Mouse (Mus musculus) midbrain, embryonic 11.5 days (tissue): Measurements from ENCODE around the gene Nlrp6. TPM values are rescaled to one million over a fixed set of nuclear protein-coding genes. Genes with fewer than 3 reads are reported as not detected.

Experiments
- ATAC-seq: fragments of 200-750 bp; cut with Nextera tagmentation; 2 replicates; pipeline ENCODE4 v1.8.0; 2017; ENCODE audit warnings: moderate TSS enrichment, moderate library complexity; ENCODE audit not compliant: low FRiP score
- DNase-seq: peaks from one replicate; pipeline ENCODE4 v3.0.0; 2015; ENCODE audit warnings: low spot score; ENCODE audit errors: missing footprints
- H3K27ac ChIP-seq: fragments of 300-500 bp; sonication (generic); 2 replicates; pipeline ENCODE4 v1.5.1; 2014; ENCODE audit warnings: low read depth, low read length
- H3K27me3 ChIP-seq: fragments of 300-500 bp; sonication (generic); 2 replicates; pipeline ENCODE4 v1.6.1; 2014; ENCODE audit warnings: mild to moderate bottlenecking, low read length, moderate library complexity, mixed read lengths; ENCODE audit not compliant: control insufficient read depth, insufficient read depth
- H3K36me3 ChIP-seq: fragments of 300-500 bp; sonication (generic); 2 replicates; pipeline ENCODE4 v1.6.1; 2014; ENCODE audit warnings: mild to moderate bottlenecking, low read length, moderate library complexity, mixed read lengths; ENCODE audit not compliant: control insufficient read depth, insufficient read depth
- H3K4me1 ChIP-seq: fragments of 300-500 bp; sonication (generic); 2 replicates; pipeline ENCODE4 v1.6.1; 2014; ENCODE audit warnings: low read length; ENCODE audit not compliant: control insufficient read depth, insufficient read depth
- H3K4me2 ChIP-seq: fragments of 300-500 bp; sonication (generic); 2 replicates; pipeline ENCODE4 v1.6.1; 2014; ENCODE audit warnings: mild to moderate bottlenecking, moderate library complexity
- H3K4me3 ChIP-seq: fragments of 300-500 bp; sonication (generic); 2 replicates; pipeline ENCODE4 v1.5.1; 2014; ENCODE audit warnings: low read depth, low read length
- H3K9ac ChIP-seq: fragments of 300-500 bp; sonication (generic); 2 replicates; pipeline ENCODE4 v1.6.1; 2014; ENCODE audit warnings: low read length
- H3K9me3 ChIP-seq: fragments of 300-500 bp; sonication (generic); 2 replicates; pipeline ENCODE4 v1.6.1; 2016; ENCODE audit warnings: low read length; ENCODE audit not compliant: control insufficient read depth
- WGBS: fragments of 180-500 bp; shearing (Covaris S2); extraction: QIAGEN DNeasy Blood & Tissue Kit; methylation state at CpG from one replicate; pipeline ENCODE4 v1.1.7; 2014; 5-methylcytosine and 5-hydroxymethylcytosine counted together
- polyA plus RNA-seq: library from polyadenylated mRNA; unstranded; fragments of >200 nt; fragmentation: Nextera tagmentation; extraction: Ambion mirVana; gene quantifications from 2 replicates; pipeline ENCODE4 v1.2.1, GENCODE M21; 2014

Nlrp6 gene
- polyA plus RNA-seq, 1 experiment from 2014 or later: 0.08 TPM

DNA sequence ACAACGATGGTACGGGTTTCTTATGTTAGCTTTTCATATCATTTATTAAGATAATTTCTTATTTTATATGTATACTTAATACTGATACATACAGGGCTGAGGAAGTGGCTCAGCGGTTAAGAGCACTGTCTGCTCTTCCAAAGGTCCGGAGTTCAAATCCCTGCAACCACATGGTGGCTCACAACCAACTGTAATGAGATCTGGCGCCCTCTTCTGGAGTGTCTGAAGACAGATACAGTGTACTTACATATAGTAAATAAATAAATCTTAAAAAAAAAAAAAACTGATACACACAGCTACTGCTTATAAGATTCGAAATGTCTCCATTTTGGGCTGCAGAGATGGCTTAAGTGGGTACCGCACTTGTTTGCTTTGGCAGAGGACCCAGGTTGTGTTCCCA, 13.0 kb upstream of the Nlrp6 start:
- H3K4me1 ChIP-seq: 0 out of 2 replicates have a peak, but pooled peaks cover 2% of the 10 kb centered on the region
- no peak overlapping the region for H3K4me2 ChIP-seq
- no peaks in the 10 kb centered on the region for H3K9me3 ChIP-seq
- no peaks in the 10 kb centered on the region for H3K27me3 ChIP-seq
- no peak overlapping the region for H3K27ac ChIP-seq
- no peak for ATAC-seq
- no peak for DNase-seq
- no peak overlapping the region for H3K9ac ChIP-seq
- H3K36me3 ChIP-seq: no peaks in the 10 kb centered on the region
- H3K4me3 ChIP-seq: no peak overlapping the region
- 85% methylated on average over 7 of the region's 7 CpGs for WGBS

DNA sequence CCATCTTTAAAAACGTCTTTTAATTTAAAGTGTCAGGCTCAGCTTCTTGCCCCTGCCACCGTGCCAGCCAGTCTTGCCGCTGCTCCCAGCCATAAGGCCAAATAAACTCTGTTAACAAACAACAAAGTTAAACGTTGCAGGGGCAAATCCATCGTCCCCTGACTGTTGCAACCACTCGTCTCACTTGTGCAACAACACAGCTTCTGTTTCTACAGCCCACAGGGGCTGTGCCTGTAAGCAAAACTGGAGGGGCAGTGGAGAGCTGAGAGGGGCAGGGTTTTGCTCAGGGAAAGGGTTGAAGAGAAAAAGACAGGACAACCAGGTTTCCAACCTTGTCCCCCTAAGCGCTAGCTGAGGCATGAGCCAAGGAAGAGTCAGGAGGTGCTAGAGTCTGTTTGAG, 12.5 kb upstream of the Nlrp6 start:
- 52% methylated on average over 7 of the region's 7 CpGs for WGBS
- H3K9me3 ChIP-seq: no peaks in the 10 kb centered on the region
- H3K36me3 ChIP-seq: no peaks in the 10 kb centered on the region
- 0 out of 2 replicates have a peak, but pooled peaks cover 2% of the 10 kb centered on the region for H3K4me1 ChIP-seq
- no peak overlapping the region for H3K9ac ChIP-seq
- no peak for ATAC-seq
- no peak overlapping the region for H3K27ac ChIP-seq
- DNase-seq: no peak
- H3K27me3 ChIP-seq: no peaks in the 10 kb centered on the region
- H3K4me2 ChIP-seq: no peak overlapping the region
- H3K4me3 ChIP-seq: no peak overlapping the region

DNA sequence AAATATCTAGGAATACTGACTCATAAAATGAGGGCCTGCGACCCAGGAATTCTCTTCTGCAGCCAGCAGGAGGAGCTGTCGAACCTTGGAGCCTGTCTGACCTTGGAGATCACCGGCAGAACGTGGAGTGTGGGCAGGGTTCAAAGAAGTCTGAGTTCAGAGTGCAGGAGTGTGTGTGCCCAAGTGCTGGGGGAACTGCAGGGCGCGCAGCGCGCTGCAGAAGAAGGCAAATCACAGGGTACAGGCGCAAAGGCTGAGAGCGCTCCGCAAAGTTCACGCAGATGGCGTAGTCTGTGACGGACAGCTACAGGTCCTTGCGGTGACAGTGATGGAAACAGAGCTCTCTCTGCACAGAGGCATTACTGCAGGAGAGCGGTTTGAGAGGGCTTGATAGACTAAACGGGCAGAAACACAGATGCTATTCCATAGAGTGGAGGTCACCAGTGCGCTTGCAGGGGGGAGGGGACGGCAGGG, 12.0 kb upstream of the Nlrp6 start:
- peak overlapping the region; percentile 47 for H3K9ac ChIP-seq
- peak; percentile 88 for ATAC-seq
- WGBS: 2% methylated on average over 19 of the region's 19 CpGs

DNA sequence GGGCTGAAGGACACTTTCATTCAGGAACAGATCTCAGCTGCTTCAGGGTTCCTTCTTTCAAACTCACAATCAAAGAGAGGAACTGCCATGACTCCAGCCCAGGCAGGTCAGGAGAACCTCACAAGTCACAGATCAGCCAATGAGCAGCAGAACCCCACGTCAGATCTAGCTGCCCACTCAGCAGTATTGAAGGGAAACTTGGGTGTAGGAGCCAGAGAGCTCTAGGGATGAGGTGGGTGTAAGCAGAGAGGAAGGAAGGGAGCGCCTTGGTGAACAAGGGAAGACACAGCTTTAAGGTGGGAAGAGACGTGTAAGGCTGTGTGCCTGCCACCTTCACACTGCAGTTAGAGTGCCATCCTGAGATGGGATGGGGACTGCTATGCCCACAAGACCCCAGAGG, 8.4 kb upstream of the Nlrp6 start:
- no peak for DNase-seq
- Histone ChIP-seq H3K4me2 (no peak overlapping the region), H3K9me3 (no peaks in the 10 kb centered on the region), H3K36me3 (no peaks in the 10 kb centered on the region), H3K9ac (no peak overlapping the region), H3K27ac (no peak overlapping the region), H3K27me3 (no peaks in the 10 kb centered on the region), H3K4me3 (no peak overlapping the region), H3K4me1 (0 out of 2 replicates have a peak, but pooled peaks cover 2% of the 10 kb centered on the region)
- 69% methylated on average over 3 of the region's 3 CpGs for WGBS
- ATAC-seq: no peak

More for the DNA sequence above, 12.0 kb upstream of the Nlrp6 start:
- Histone ChIP-seq H3K27ac (no peak overlapping the region), H3K4me2 (peak overlapping the region; percentile 64), H3K4me1 (0 out of 2 replicates have a peak, but pooled peaks cover 2% of the 10 kb centered on the region), H3K9me3 (no peaks in the 10 kb centered on the region), H3K4me3 (peak overlapping the region; percentile 31), H3K27me3 (no peaks in the 10 kb centered on the region), H3K36me3 (no peaks in the 10 kb centered on the region)
- DNase-seq: peak; percentile 95

DNA sequence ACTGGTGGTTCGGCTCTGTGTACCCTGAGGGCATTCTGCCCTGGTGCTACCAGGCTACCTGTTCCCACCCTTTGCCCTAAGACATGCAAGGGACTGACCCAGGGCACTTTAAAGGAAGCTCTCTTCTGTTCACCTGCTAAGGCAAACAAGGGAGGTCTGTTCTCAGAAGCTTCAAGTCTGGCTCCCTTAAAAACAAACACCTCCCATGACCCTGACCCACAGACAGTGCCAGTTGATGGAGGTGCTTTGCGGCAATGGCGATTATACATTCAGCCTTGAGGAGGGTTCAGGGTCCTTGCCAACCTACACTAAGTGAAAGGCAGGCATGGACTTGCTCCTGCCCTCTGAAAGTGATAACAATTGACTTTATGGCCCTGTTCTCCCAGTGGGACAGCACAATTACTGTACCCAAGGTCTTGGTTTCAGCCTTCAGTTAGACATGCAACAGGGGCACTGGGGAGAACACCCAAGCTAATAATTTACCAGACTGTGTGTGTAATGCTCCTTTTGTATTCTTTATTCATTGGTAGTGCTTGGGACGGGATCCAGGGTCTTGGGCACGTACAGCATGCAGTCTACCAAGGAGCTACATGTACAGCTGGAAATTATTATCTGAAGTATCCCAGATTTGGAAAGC, 7.7 kb upstream of the Nlrp6 start:
- Histone ChIP-seq H3K36me3 (no peaks in the 10 kb centered on the region), H3K4me1 (0 out of 2 replicates have a peak, but pooled peaks cover 2% of the 10 kb centered on the region), H3K27ac (no peak overlapping the region), H3K9ac (no peak overlapping the region), H3K4me2 (no peak overlapping the region), H3K27me3 (no peaks in the 10 kb centered on the region), H3K9me3 (no peaks in the 10 kb centered on the region), H3K4me3 (no peak overlapping the region)
- no peak for ATAC-seq
- 76% methylated on average over 5 of the region's 5 CpGs for WGBS
- DNase-seq: no peak

DNA sequence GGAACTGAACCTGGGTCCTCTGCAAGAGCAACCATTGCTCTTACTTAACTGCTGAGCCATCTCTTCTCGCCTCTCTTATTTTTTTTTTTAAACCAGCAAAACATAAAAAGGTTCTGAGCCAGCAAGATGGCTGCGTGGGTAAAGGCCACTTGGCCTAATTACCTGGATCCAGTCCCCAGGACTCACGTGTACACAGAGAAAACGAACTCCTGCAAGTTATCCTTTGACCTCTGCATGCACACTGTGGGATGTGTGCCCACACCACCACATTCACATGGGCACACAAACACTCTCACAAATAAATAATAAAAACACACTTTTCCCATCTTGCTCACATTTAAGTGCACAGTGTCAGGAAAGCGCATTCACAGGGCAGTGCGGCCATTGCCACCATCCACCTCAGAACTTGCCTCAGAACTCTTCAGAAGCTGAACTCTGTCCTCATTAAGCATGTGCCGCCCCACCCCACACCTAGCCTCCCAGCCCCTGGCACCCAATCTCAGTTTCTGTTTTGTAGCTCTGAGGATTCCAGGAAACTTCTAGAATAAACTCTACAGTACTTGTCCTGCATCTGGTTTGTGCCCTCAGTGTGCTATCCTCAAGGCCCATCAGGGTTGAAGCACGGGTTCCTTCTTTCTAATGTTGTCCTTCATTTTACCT, 6.5 kb upstream of the Nlrp6 start:
- Histone ChIP-seq H3K27ac (no peak overlapping the region), H3K27me3 (no peaks in the 10 kb centered on the region; the same call in 1 of the 2 replicates), H3K4me3 (no peak overlapping the region), H3K4me1 (no peaks in the 10 kb centered on the region), H3K36me3 (no peaks in the 10 kb centered on the region), H3K4me2 (no peak overlapping the region), H3K9ac (no peak overlapping the region), H3K9me3 (no peaks in the 10 kb centered on the region)
- ATAC-seq (no peak), DNase-seq (no peak)
- 87% methylated on average over 8 of the region's 8 CpGs for WGBS

DNA sequence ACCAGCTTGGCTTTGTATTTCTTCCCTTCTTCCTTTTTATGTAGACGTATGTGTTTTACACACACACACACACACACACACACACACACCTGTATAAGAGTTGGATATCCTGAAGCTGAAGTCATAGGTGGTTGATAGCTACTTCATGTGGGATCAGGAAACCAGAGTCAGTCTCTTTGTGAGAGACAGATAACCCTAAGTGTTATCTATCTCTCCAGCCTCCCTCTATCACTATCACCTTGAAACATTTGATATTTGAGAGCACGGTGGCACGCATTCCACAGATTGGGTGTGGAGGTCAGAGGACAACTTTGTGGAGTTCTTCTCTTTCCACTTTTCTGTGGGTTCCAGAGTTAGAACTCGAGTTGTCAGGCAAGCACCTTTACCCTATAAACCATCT, 791 bp upstream of the Nlrp6 start:
- Histone ChIP-seq H3K9ac (no peak overlapping the region), H3K4me3 (no peak overlapping the region), H3K27me3 (peaks cover 44% of the 10 kb centered on the region), H3K4me1 (peaks cover 12% of the 10 kb centered on the region), H3K4me2 (no peak overlapping the region), H3K36me3 (no peaks in the 10 kb centered on the region), H3K9me3 (no peaks in the 10 kb centered on the region), H3K27ac (no peak overlapping the region)
- DNase-seq: peak; percentile 53
- ATAC-seq: no peak
- WGBS: 80% methylated on average over 4 of the region's 4 CpGs

DNA sequence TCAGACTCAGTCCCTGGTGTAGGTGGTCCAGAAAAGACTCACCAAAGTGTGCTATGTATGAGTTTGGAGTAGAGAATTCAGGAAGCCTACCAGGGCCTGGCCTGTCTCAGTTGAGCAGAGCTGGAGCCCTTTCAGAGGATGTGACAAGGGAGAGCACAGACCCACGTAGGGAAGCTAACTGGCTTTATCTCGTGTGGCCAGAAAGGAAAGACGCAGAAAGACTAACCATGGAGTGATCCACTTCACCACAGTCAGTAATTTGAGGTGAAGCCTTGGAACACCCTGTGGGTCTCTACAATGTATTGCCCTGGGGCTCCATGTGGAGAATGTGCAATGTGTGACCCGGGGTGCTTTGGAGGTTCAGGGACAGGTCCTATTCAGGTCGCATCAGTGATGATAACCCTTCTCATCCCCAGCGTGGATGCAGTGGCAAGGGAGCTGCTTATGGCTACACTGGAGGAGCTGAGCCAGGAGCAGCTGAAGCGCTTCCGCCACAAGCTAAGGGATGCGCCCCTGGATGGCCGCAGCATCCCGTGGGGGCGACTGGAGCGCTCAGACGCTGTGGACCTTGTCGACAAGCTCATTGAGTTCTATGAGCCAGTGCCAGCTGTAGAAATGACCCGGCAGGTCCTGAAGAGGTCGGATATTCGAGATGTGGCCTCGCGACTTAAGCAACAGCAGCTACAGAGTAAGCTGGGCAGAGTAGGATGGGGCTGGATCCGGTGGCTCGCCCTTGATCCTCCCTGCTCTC, 698 bp downstream of the Nlrp6 start:
- Histone ChIP-seq H3K4me1 (peaks cover 12% of the 10 kb centered on the region), H3K36me3 (no peaks in the 10 kb centered on the region), H3K9me3 (no peaks in the 10 kb centered on the region), H3K9ac (no peak overlapping the region), H3K27ac (no peak overlapping the region), H3K4me2 (no peak overlapping the region), H3K27me3 (peaks cover 44% of the 10 kb centered on the region), H3K4me3 (no peak overlapping the region)
- 26% methylated on average over 22 of the region's 22 CpGs for WGBS
- DNase-seq (peak; percentile 87), ATAC-seq (no peak)
